Mouse (Mus musculus) E14TG2a.4 (cell line): ENCODE data around the gene Arl2bp.
A peak's percentile ranks its signal among the peaks of the same experiment; 100 is the strongest.

Source experiments
- H3K27me3 ChIP-seq: 2 replicates; pipeline ENCODE4 v1.6.1; 2014; ENCODE audit warnings: low read length, control low read depth; ENCODE audit not compliant: insufficient read depth
- H3K36me3 ChIP-seq: 2 replicates; pipeline ENCODE4 v1.6.1; 2014; ENCODE audit warnings: low read length, control low read depth; ENCODE audit not compliant: insufficient read depth
- H3K4me1 ChIP-seq: replicated peaks from 2 replicates; pipeline ENCODE4 v1.6.1; 2014; ENCODE audit warnings: low read depth, low read length, control low read depth
- H3K4me3 ChIP-seq: replicated peaks from 2 replicates; pipeline ENCODE4 v1.5.1; 2014; ENCODE audit warnings: mild to moderate bottlenecking, low read length
- H3K9me3 ChIP-seq: 2 replicates; pipeline ENCODE4 v1.6.1; 2014; ENCODE audit warnings: low read length, control low read depth
- CTCF ChIP-seq: conservative IDR thresholded peaks from 2 replicates; pipeline ENCODE4 v1.5.1; 2014; ENCODE audit warnings: low read length
- NANOG ChIP-seq: IDR thresholded peaks from 2 replicates; pipeline ENCODE4 v1.6.1; 2014; ENCODE audit warnings: borderline replicate concordance, low read length, mixed read lengths
- POU5F1 ChIP-seq: IDR thresholded peaks from 2 replicates; pipeline ENCODE4 v1.6.1; 2014; ENCODE audit warnings: low read length, borderline replicate concordance

The Arl2bp gene

GRCm38 (mm10) chr8:94666456-94667308 is at the start of gene Arl2bp:
TSS of gene Arl2bp (plus strand) at chr8:94666600.
- TF ChIP-seq POU5F1: no peak
- no peak for TF ChIP-seq NANOG
- no peak for TF ChIP-seq CTCF
- H3K27me3 ChIP-seq: peaks cover 9% of the 10 kb centered on the region
- H3K36me3 ChIP-seq: peaks cover 5% of the 10 kb centered on the region
- H3K4me1 ChIP-seq: peaks cover 12% of the 10 kb centered on the region
- no peaks in the 10 kb centered on the region for H3K9me3 ChIP-seq
- H3K4me3 ChIP-seq: peak within 1 kb of the TSS; percentile 92

- no peaks in the 10 kb centered on the region for H3K4me1 ChIP-seq
- H3K27me3 ChIP-seq: no peaks in the 10 kb centered on the region
- TF ChIP-seq NANOG: no peak
- TF ChIP-seq CTCF: no peak
- TF ChIP-seq POU5F1: no peak
- no peaks in the 10 kb centered on the region for H3K9me3 ChIP-seq
- no peak overlapping the region for H3K4me3 ChIP-seq
- H3K36me3 ChIP-seq: peaks cover 12% of the 10 kb centered on the region; the same call in 1 of the 2 replicates
Observed at GRCm38 (mm10) chr8:94624885-94625284, 41.5 kb upstream of the Arl2bp start.

- Histone ChIP-seq H3K36me3 (peaks cover 59% of the 10 kb centered on the region), H3K4me3 (no peak overlapping the region), H3K27me3 (no peaks in the 10 kb centered on the region), H3K9me3 (no peaks in the 10 kb centered on the region), H3K4me1 (no peaks in the 10 kb centered on the region)
- TF ChIP-seq NANOG: no peak
Observed at GRCm38 (mm10) chr8:94633564-94634194, 32.7 kb upstream of the Arl2bp start.

- H3K27me3 ChIP-seq: no peaks in the 10 kb centered on the region
- no peaks in the 10 kb centered on the region for H3K4me1 ChIP-seq
- no peaks in the 10 kb centered on the region for H3K9me3 ChIP-seq
- peaks cover 64% of the 10 kb centered on the region for H3K36me3 ChIP-seq
- H3K4me3 ChIP-seq: no peak overlapping the region
- TF ChIP-seq CTCF (no peak), POU5F1 (no peak), NANOG (no peak)
Observed at GRCm38 (mm10) chr8:94634211-94634610, 32.2 kb upstream of the Arl2bp start.

- Histone ChIP-seq H3K9me3 (no peaks in the 10 kb centered on the region), H3K27me3 (no peaks in the 10 kb centered on the region), H3K4me1 (no peaks in the 10 kb centered on the region), H3K36me3 (peaks cover 64% of the 10 kb centered on the region), H3K4me3 (no peak overlapping the region)
- TF ChIP-seq CTCF: no peak
- no peak for TF ChIP-seq POU5F1
- TF ChIP-seq NANOG: no peak
Observed at GRCm38 (mm10) chr8:94641183-94641582, 25.2 kb upstream of the Arl2bp start.

GRCm38 (mm10) chr8:94641938-94642337 is 24.5 kb upstream of the Arl2bp start:
- H3K4me1 ChIP-seq: no peaks in the 10 kb centered on the region
- peaks cover 65% of the 10 kb centered on the region for H3K36me3 ChIP-seq
- TF ChIP-seq POU5F1: no peak
- TF ChIP-seq NANOG: no peak
- no peak for TF ChIP-seq CTCF
- H3K9me3 ChIP-seq: no peaks in the 10 kb centered on the region
- H3K4me3 ChIP-seq: no peak overlapping the region
- no peaks in the 10 kb centered on the region for H3K27me3 ChIP-seq

- TF ChIP-seq CTCF (no peak), POU5F1 (no peak), NANOG (no peak)
- Histone ChIP-seq H3K9me3 (no peaks in the 10 kb centered on the region), H3K4me1 (0 out of 2 replicates have a peak, but pooled peaks cover 5% of the 10 kb centered on the region), H3K27me3 (no peaks in the 10 kb centered on the region), H3K4me3 (no peak overlapping the region), H3K36me3 (peaks cover 45% of the 10 kb centered on the region)
Observed at GRCm38 (mm10) chr8:94645202-94645601, 21.2 kb upstream of the Arl2bp start.

GRCm38 (mm10) chr8:94646165-94646564 is 20.2 kb upstream of the Arl2bp start:
- H3K27me3 ChIP-seq: no peaks in the 10 kb centered on the region
- H3K36me3 ChIP-seq: peaks cover 40% of the 10 kb centered on the region
- 0 out of 2 replicates have a peak, but pooled peaks cover 5% of the 10 kb centered on the region for H3K4me1 ChIP-seq
- H3K9me3 ChIP-seq: no peaks in the 10 kb centered on the region
- no peak overlapping the region for H3K4me3 ChIP-seq
- no peak for TF ChIP-seq POU5F1
- TF ChIP-seq NANOG: no peak
- TF ChIP-seq CTCF: no peak
